Mouse (Mus musculus) Muller cell, postnatal 12 days (primary cell): ENCODE measurements at regions not wholly inside any gene's neighbourhood (a gene's known extent, or its start where the extent isn't known, plus 50 kb on each side); places are given as distances from the start of the nearest gene placed in this dataset.

ENCODE experiments used
- DNase-seq: peaks from one replicate; pipeline ENCODE4 v3.0.0-alpha.2; 2015; ENCODE audit errors: inconsistent ontology term

DNA sequence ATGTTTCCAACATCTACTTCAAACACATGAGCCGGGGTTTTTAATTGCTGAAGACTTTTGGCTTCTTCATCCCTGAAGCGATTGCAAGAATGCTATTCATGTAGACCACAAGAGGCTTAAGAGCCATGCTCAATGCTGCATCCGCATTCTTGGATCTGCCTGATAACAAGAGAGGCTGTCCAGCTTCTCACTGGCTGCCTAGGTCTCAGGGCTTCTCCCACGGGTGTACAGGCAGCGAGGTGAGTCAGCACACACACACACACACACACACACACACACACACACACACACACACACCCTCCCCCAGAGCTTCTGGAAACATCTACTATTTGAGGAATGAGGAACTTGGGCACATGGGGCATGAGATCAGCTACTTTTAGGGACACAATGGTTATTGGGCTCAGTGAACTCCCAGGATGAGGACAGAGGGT is 261.1 kb downstream of the Tgfb2 start:
- DNase-seq: peak; percentile 94

DNA sequence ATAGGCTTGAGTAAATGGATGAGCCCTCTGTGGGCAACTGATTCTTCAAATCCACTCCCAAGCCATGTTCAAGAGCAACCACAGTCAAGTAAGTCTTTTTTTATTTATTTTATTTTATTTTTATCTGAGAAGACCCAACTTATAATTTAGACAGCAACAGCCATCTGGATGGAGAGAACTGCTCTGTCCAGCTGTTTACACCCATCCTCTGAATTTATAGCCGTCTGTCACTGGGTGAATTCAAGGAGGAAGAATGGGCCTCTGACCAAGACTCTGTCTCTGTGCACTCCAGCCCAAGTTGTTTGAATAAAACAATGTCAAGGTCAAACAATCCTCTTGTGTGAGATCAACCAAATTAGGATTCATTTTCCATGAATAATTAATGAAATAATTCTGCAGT is 263.6 kb downstream of the Tgfb2 start:
- peak; percentile 73 for DNase-seq

DNA sequence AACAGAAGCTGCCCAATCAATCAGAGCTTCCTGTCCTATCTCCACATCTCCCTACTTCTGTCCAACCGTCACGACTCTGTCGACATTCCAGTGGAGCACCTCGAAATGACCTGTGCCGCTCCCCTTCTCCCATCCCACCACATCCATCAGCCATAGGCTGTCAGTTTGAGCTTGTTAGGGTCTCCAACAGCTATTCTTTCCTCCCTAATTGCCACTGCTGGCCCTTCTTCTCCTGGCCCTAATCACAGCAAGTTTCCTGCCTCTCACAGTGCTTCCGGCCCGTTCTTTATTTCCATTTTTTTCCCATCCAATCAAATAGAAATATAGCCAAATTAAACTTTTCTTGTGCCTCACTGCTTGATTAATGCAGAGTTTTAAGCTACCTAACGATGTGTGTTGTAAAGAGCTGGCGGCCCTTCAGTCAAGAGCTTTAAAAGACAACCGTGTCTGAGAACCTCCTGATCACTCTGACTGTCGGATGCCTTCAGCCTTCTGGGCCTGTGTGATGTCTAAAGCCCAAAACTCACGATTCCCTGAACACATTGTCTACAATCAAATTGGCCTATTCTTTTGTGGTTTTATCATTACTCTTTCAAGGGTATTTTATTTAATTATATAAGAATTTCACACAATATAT is 270.3 kb downstream of the Tgfb2 start:
- peak; percentile 52 for DNase-seq

DNA sequence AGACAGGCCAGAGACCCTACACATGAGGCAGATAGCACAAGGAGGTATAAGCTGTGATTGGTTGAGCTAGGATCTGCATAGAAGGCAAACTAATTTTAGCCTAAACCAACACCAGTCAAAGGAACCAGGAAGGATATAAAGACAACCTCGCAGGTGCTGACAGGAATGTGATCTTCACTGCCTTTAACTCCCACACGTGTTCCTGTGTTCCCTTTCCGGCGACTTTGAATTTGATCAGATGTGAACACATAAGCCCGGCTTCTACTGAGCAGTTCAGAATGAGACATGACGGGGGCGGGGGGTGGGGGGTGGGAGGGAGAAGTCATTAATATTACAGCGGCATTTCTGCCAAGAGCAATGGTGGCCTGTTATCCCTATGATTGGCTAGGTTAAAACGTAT is 271.0 kb downstream of the Tgfb2 start:
- DNase-seq: no peak

DNA sequence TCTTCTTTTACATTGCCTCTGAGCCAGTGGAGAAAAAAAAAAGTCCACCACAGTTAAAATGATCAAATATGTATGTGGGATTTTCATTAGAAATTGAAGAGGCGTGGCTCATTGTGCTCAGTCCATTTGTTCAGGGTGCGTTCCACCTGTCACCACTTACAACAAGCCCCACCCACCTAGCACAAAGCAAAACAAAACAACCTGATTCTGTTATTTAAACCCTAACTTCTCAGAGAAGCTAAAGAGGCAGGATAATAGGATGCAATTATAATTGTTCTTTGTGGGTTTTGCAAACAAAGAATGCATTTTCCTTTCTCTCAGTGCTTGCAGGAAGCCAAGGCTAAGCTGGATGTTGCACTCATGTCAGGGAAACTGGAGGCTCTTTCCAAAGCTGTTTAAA is 271.8 kb downstream of the Tgfb2 start:
- peak; percentile 66 for DNase-seq

DNA sequence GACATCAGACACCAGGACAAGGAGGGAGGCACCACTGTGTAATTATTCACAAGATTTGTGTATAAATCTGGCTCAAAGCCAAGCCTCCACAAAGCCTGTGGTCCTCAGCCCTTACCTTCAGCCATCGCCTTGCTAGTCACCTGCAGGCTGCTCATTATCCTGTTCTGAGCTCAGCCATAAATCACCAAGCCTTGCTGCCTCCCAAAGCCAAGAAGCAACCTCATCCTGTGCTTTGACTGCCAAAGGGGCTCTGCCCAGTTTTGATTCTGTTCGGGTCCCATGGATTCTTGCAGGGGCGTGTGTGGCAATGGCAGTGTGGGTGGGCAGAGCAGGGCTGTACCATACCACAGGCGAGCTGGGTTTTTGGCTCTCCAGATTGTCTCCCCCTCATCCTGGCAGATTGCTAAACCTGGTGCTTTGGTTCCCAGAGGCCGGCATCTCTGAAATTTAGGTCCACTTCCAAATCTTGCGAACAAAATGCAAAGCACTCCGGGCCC is 272.6 kb downstream of the Tgfb2 start:
- DNase-seq: peak; percentile 75

DNA sequence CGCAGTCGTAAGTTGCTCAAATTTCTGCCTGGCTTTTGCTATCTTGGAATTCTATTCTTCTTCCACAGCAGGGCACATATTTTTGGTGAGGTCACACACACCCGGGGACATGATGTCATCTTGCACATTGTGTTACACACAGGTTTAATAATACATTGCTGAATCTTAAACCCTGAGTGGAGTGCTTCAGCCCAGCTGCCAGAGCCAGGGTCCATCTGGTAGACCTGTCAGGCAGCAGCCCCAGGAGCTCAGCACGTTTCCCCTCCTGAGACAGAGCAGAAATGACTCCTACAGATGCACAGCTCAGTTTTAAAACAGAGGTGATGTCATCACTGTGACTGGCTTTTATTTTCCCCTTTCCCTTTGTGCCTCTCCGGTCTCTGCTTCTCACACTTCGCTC is 280.4 kb downstream of the Tgfb2 start:
- no peak for DNase-seq

DNA sequence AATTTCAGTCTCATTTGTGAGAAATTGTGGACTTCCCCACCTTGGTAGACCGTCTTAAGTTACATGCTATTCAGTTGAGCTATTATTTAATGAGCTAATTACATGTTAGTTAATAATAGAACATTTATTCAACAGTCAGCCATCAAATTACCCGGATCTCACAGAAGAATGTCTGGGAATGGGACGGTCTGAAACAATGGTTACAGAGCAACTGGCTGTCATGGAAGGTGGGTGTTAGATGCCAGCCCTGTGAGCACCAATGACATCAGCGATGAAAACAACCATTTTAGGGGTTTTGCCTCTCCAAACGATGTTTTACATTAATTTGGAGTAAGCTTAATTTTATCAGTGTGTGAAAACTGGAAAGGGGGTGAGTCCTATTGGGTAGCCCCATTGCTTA is 281.7 kb downstream of the Tgfb2 start:
- DNase-seq: no peak

DNA sequence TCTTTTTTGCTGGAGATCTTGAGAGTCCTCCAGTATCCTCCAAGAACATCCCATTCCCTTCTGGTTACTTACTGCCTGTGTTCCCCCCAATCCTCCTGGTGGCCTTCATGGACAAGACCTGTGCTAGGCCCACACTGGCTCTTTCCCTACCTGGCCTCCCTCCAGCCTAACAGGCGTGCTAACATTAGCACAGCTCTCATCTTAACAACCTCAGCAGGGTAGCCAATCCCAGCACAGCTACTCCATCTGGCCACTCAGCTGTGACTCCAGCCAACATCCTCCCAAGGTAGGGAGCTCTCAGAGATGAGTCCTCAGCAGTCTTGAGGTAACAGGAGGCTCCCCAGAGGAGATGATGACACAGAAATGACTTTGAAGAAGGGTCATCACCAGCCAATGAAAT is 288.7 kb downstream of the Tgfb2 start:
- no peak for DNase-seq

DNA sequence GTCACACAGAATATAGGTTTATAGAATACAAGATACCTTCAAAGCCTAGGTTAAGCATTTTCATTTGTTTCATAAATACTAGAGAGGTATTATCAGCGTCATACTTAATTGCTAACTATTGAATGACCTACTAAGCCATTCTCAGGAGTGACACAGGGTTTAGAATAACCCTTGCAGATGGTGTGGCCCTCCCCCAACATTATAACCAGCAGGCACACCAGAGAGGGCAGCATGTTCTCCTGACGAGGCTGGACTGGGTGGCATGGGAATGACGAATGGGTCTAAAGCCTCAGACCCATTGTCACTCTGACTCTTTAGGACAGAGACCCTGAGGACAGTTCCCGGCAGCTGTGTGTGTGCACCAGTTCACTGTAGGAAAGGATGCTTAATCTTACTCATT is 290.5 kb downstream of the Tgfb2 start:
- DNase-seq: no peak

DNA sequence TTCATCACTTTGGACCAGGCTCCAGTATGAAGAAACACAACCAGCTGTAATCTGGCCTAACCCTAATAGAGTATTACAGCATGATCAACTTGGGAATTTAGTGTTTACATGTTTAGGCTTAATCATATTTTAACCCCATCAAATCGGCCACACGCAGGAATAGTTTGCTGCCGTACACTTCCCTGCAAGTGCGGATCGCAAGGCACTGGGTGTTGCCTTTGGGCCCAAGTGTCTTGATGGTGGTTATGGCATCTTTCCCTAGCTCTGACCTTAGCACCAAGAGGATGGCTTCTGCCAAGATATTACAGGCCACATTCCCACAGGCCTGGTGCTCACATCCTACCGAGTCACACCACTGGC is 291.9 kb downstream of the Tgfb2 start:
- DNase-seq: no peak

DNA sequence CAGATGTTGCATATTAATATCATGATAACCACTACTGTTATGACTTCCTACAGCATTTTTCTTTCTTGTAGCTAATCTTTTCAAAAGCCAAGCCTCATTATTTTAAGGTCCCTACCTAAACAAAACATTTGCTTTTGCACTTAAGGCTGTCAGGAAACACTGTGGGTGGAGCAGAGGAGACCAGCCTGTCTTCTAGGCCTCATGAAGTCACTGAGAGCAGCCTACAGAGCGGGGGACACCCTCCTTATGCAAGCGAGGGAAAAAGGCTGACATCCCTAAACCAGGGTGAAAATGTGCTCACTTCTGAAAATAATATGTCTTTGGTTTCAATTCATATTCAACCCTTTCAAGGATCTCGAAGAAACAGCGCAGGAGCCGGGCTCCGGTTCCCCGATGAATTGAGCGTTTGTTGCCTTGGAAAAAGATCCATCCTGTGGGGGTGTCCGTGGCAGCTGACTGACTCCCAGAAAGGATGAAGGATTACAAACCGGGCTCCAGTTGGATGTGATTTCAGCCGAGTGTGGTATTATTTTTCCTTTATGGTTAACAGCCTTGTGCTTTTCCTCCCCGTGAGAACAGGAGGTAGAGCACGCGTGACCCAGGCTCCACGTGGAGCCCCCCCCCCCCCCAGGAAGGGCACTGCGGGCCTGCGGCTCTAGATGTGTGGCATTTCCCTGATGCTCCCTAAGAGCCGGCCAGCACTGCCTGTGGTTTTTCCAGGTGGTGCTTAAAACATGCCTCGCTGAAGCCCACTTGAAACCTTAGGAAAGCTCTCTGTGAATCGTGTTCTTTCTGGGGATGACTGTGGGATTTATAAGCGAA is 292.5 kb downstream of the Tgfb2 start:
- no peak for DNase-seq

DNA sequence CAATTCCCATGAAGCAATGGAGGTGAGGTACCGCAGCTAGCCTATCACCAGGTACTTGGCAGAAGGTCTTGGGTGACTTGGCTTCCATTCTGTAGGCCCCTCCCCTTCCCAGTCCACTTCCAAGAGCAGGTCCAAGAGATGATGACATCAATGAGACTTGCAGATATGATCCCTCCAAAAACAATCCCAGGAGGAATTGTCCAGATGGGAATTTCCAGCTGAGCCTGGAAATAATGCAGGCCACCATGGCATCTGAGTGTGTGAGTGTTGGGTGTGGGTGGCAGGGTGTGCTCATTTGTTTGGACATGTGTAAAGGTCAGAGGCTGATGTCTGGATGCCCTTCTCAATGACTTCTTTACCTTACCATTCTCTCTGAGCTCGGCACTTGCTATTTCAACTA is 293.5 kb downstream of the Tgfb2 start:
- DNase-seq: no peak

DNA sequence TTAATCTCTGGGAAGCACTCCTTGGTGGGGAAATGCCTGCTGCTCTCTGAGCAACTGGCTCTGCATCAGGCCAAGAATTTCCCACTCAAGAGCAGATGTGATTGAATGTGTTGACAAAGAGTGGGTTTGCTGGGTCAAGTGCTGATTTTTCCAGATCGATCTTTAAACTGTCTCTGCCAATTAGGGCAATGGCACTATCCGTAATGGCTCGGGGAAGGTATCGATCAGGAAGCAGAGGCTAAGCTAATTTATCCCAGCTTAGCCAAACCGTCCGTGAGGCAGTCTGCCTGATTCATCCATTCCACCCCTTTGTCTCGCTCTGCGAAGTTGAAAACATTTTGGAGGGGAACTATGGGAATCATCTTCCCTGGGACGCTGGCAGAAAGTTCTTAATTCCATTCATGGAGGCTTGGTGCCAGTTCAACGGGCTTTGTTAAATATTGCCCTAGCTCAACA is 291.9 kb upstream of the Lyplal1 start:
- peak; percentile 84 for DNase-seq

DNA sequence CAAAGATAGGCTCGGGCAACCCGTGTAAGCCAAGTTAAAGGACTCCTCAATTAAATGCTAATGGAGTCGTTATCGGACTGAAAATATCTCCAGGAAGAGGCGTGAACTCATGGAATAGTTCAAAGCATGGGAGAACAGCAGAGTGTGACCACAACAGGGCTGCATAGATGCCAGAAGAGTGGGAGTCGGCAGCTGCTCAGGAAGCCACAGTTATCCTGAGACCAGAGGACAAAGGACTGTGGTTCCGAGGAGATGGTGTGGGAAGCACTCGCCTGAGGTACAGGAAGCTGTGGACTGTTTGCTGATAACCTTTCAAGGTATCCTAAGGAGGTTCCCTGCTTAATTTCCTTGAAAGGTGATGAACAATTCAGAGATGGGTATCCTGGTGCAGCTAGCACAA is 290.5 kb upstream of the Lyplal1 start:
- DNase-seq: peak; percentile 67

DNA sequence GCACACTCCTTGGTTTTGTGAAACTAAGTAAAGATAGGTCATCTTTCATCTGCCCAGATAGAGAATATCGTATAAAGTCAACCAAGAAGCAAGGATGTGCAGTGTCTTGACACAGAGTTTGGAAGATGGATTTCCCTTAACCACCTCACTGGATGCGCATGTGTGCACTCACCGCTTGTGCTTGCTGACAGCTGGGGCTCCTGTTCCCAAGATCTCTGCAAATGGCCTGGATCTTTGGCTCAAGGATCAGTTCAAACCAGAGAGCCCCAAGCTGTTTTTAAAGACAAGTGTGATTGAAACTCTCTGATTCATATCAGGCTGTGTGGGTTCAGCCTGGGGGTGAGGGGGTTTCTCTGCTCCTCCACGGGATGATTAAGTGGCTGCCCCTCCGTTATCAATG is 288.6 kb upstream of the Lyplal1 start:
- DNase-seq: no peak

DNA sequence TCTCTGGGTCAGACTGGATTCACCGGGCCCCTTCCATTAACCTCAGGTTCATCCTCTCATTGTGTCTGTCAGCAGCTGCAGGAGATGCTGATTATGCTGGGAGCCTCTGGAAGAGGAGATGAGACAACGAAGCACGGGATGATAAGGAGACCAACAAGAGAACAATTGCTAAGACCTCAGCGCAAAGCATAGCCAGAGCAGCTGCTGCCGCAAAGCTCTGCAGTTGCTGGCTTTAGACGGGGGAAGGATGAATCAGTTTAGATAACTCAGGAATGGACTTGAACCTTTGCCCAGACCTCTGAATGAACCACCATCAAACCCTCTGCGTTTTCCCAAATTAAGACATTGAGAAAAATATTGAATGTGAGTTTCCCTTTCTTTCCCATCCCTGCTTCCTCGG is 282.7 kb upstream of the Lyplal1 start:
- peak; percentile 73 for DNase-seq

DNA sequence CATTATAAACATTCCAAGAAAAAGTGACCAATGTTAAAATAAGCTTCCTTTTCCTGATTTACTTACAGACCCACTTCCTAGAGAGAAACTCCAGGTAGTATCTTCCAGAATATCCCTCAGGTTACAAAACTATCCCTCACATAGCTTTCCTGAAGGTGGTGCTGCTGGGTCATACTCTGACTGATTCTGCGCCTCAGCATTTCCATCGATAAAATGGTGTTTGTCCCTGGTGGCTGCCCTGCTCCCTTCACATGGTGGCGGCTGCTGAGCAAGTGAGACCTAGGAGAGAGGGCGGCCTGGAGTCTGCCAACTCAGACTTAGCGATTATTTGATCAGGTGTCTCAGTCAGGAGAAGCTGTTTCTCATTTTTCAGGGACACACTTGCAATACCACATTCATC is 275.9 kb upstream of the Lyplal1 start:
- no peak for DNase-seq

DNA sequence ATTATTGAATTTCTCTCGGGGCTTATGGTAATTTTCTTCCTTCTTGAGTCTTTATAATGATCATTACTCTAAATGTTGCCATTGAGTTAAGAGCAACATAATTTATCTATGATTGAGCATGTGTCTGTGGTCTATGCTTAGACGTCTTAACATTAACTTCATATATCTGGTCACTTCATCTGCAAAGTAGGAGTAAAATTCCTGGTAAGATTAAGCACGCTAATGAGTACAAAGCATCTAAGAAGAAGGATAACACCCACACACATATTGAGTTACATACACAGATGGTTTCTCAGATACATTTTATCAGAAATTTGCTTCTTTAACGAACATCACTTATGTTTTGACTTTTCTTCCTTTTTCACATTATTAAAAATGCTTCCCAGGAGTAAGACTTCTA is 267.3 kb upstream of the Lyplal1 start:
- DNase-seq: no peak

DNA sequence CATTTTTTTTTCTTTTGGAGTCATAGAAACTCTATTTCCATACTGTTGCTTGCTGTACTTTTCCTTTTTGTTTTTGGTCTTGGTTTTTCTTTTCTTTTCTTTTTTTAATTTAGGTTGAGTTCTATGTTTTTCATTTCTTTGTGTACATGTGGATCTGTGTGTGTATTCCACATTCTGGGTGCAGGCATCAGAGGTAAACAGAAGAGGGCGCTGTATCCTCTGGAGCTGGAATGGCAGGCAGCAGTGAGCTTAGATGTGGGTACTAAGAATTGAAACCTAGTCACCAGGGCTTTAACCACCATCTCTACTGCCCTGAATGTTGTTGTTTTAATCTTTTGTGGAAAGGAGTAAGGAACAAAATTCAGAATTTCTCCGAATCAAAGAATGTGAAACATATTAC is 266.3 kb upstream of the Lyplal1 start:
- no peak for DNase-seq

DNA sequence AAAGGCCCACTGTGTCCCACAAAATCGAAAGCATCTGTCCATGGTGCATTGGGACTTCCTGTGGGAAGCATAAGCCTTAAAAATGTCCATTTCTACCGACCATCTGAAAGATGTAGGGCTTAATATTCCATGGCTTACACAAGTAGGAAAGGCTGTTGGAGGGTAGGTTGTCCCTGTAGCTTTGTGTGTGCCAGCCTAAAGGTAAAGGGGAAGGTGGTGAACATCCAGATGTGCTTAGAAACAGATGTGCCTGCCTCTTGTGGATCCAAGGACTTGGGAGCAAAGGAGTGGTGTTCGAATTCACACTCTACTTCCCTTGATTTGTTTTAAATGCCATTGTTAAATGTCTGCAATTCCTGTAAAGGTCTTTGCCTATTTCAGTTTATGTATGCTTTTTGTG is 265.9 kb upstream of the Lyplal1 start:
- DNase-seq: no peak

DNA sequence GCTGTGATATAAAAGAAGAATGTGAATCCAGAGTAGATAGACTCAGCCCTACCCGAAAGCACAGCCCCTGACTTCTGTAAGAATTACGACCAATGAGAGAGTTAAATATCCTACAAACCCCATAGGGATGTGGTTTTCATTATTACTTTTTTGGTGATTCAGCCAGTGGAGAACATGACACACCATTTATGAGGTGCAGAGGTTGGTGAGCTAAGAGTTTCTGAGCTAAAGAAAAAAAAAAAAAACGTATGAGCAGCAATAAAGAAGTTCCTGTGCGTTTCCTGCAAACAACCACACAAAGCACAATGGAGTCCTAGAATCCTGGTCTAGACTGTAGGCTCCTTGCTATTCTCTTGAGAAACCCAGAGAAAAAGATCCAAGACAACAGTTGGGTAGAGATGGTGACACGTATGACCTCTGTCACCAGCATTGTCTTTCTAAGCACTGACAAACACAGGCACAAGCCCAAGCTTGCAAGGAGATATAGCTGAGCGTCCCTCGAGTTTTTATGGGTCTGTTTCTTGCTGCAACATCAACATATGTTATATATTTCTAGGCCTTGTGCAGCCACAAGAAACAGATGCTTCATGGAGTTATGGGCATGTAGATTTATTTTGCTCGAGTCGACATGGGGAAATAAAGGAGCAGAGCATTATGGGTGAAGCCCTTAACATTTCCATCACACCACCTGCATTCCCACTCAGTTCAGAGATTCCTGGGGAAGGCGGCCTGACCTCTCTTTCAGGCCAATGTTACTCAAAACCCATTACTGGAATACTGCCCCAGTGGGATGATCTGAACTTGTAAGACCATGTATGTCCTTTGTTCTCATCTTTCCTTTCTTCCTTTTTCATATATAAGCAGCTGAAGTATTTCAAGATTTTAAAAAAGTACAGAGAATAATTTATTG is 263.1 kb upstream of the Lyplal1 start:
- DNase-seq: no peak
